Mouse (Mus musculus): ENCODE results near the gene Ric1. TPM values are rescaled to one million over a fixed set of nuclear protein-coding genes. Genes with fewer than 3 reads are reported as not detected.

Ric1 gene
- polyA plus RNA-seq, 1 experiment: 49.7 TPM

- no peak overlapping the region for H3K4me3 ChIP-seq (ENCODE audit: low read depth, low read length)
- H3K27ac ChIP-seq (ENCODE audit: insufficient read depth, low read length): no peak overlapping the region
- no peak overlapping the region for H3K9ac ChIP-seq (ENCODE audit: low read depth, poor library complexity, severe bottlenecking)
- no peaks in the 10 kb centered on the region for H3K9me3 ChIP-seq (replicated peaks; ENCODE audit: control insufficient read depth, insufficient read depth, low read length, poor library complexity, severe bottlenecking)
- no peaks in the 10 kb centered on the region for H3K4me1 ChIP-seq (ENCODE audit: control insufficient read depth, insufficient read depth, low read length)
- H3K36me3 ChIP-seq (ENCODE audit: control insufficient read depth, insufficient read depth, low read length, poor library complexity, severe bottlenecking): no peaks in the 10 kb centered on the region
- no peaks in the 10 kb centered on the region for H3K27me3 ChIP-seq (ENCODE audit: control insufficient read depth, insufficient read depth, low read length, poor library complexity, severe bottlenecking)
- TF ChIP-seq EP300 (IDR thresholded peaks at IDR 0.05; ENCODE audit: insufficient read depth, low read depth, low read length) (no peak), CTCF (IDR thresholded peaks at IDR 0.05; ENCODE audit: low read depth, low read length) (no peak), POLR2A (IDR thresholded peaks at IDR 0.05; ENCODE audit: insufficient read depth, low read length) (no peak)
These were observed 40.5 kb upstream of the Ric1 start for GRCm38 (mm10) chr19:29481578-29481977.

GRCm38 (mm10) chr19:29482148-29482547 is 39.9 kb upstream of the Ric1 start:
- TF ChIP-seq POLR2A (IDR thresholded peaks at IDR 0.05; ENCODE audit: insufficient read depth, low read length) (no peak), CTCF (IDR thresholded peaks at IDR 0.05; ENCODE audit: low read depth, low read length) (no peak), EP300 (IDR thresholded peaks at IDR 0.05; ENCODE audit: insufficient read depth, low read depth, low read length) (no peak)
- Histone ChIP-seq H3K9me3 (replicated peaks; ENCODE audit: control insufficient read depth, insufficient read depth, low read length, poor library complexity, severe bottlenecking) (no peaks in the 10 kb centered on the region), H3K4me1 (ENCODE audit: control insufficient read depth, insufficient read depth, low read length) (no peaks in the 10 kb centered on the region), H3K27me3 (ENCODE audit: control insufficient read depth, insufficient read depth, low read length, poor library complexity, severe bottlenecking) (no peaks in the 10 kb centered on the region), H3K36me3 (ENCODE audit: control insufficient read depth, insufficient read depth, low read length, poor library complexity, severe bottlenecking) (no peaks in the 10 kb centered on the region), H3K4me3 (ENCODE audit: low read depth, low read length) (no peak overlapping the region), H3K9ac (ENCODE audit: low read depth, poor library complexity, severe bottlenecking) (no peak overlapping the region), H3K27ac (ENCODE audit: insufficient read depth, low read length) (no peak overlapping the region)

GRCm38 (mm10) chr19:29482637-29483036 is 39.4 kb upstream of the Ric1 start:
- no peak overlapping the region for H3K27ac ChIP-seq (ENCODE audit: insufficient read depth, low read length)
- H3K4me3 ChIP-seq (ENCODE audit: low read depth, low read length): no peak overlapping the region
- no peaks in the 10 kb centered on the region for H3K9me3 ChIP-seq (replicated peaks; ENCODE audit: control insufficient read depth, insufficient read depth, low read length, poor library complexity, severe bottlenecking)
- H3K36me3 ChIP-seq (ENCODE audit: control insufficient read depth, insufficient read depth, low read length, poor library complexity, severe bottlenecking): no peaks in the 10 kb centered on the region
- H3K4me1 ChIP-seq (ENCODE audit: control insufficient read depth, insufficient read depth, low read length): no peaks in the 10 kb centered on the region
- H3K9ac ChIP-seq (ENCODE audit: low read depth, poor library complexity, severe bottlenecking): no peak overlapping the region
- H3K27me3 ChIP-seq (ENCODE audit: control insufficient read depth, insufficient read depth, low read length, poor library complexity, severe bottlenecking): no peaks in the 10 kb centered on the region
- TF ChIP-seq POLR2A (IDR thresholded peaks at IDR 0.05; ENCODE audit: insufficient read depth, low read length) (no peak), CTCF (IDR thresholded peaks at IDR 0.05; ENCODE audit: low read depth, low read length) (no peak), EP300 (IDR thresholded peaks at IDR 0.05; ENCODE audit: insufficient read depth, low read depth, low read length) (no peak)

DNA sequence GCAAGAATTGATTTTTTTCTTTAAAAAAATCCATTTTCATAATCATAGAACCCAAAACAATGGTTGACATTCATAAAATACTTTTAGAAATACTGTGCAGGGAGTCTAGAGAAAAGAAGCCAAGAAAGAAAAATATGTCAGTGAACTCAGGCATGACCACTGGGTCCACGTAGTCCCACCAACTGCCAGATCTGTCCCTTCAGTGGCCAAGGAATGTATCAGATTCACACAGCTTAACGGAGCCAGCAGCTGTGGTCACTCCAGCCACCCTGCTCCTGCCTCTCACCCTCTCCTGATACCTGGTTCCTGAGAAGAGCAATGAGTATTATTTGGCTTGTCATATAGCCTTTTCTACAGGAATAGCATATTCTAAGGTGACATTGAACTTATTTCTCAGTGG is 38.7 kb upstream of the Ric1 start:
- TF ChIP-seq CTCF (IDR thresholded peaks at IDR 0.05; ENCODE audit: low read depth, low read length) (no peak), POLR2A (IDR thresholded peaks at IDR 0.05; ENCODE audit: insufficient read depth, low read length) (no peak), EP300 (IDR thresholded peaks at IDR 0.05; ENCODE audit: insufficient read depth, low read depth, low read length) (no peak)
- H3K4me3 ChIP-seq (ENCODE audit: low read depth, low read length): no peak overlapping the region
- H3K27ac ChIP-seq (ENCODE audit: insufficient read depth, low read length): no peak overlapping the region
- no peak overlapping the region for H3K9ac ChIP-seq (ENCODE audit: low read depth, poor library complexity, severe bottlenecking)
- no peaks in the 10 kb centered on the region for H3K4me1 ChIP-seq (ENCODE audit: control insufficient read depth, insufficient read depth, low read length)
- no peaks in the 10 kb centered on the region for H3K36me3 ChIP-seq (ENCODE audit: control insufficient read depth, insufficient read depth, low read length, poor library complexity, severe bottlenecking)
- H3K27me3 ChIP-seq (ENCODE audit: control insufficient read depth, insufficient read depth, low read length, poor library complexity, severe bottlenecking): no peaks in the 10 kb centered on the region
- H3K9me3 ChIP-seq (replicated peaks; ENCODE audit: control insufficient read depth, insufficient read depth, low read length, poor library complexity, severe bottlenecking): no peaks in the 10 kb centered on the region

DNA sequence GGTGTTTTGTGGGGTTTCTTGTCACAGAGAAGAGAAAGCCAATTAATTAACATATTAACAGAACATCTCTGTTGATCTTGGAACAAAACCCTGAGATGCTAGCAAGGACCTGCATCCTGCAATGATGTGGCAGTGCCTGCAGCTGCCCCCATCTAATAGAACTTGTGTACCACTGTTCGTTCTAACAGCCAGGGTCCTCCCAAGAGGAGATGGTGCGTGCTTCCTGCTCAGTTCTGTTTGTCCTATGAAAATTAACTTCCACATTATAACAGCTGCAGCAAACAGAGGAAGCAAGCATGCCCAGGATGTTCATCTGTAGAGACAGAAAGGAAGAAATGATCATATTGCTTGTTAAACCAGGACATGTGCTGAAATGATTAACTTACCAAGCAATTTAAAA is 37.5 kb upstream of the Ric1 start:
- Histone ChIP-seq H3K27me3 (ENCODE audit: control insufficient read depth, insufficient read depth, low read length, poor library complexity, severe bottlenecking) (no peaks in the 10 kb centered on the region), H3K9me3 (replicated peaks; ENCODE audit: control insufficient read depth, insufficient read depth, low read length, poor library complexity, severe bottlenecking) (no peaks in the 10 kb centered on the region), H3K27ac (ENCODE audit: insufficient read depth, low read length) (no peak overlapping the region), H3K9ac (ENCODE audit: low read depth, poor library complexity, severe bottlenecking) (no peak overlapping the region), H3K4me1 (ENCODE audit: control insufficient read depth, insufficient read depth, low read length) (no peaks in the 10 kb centered on the region), H3K4me3 (ENCODE audit: low read depth, low read length) (no peak overlapping the region), H3K36me3 (ENCODE audit: control insufficient read depth, insufficient read depth, low read length, poor library complexity, severe bottlenecking) (no peaks in the 10 kb centered on the region)
- TF ChIP-seq CTCF (IDR thresholded peaks at IDR 0.05; ENCODE audit: low read depth, low read length) (no peak), EP300 (IDR thresholded peaks at IDR 0.05; ENCODE audit: insufficient read depth, low read depth, low read length) (no peak), POLR2A (IDR thresholded peaks at IDR 0.05; ENCODE audit: insufficient read depth, low read length) (no peak)

DNA sequence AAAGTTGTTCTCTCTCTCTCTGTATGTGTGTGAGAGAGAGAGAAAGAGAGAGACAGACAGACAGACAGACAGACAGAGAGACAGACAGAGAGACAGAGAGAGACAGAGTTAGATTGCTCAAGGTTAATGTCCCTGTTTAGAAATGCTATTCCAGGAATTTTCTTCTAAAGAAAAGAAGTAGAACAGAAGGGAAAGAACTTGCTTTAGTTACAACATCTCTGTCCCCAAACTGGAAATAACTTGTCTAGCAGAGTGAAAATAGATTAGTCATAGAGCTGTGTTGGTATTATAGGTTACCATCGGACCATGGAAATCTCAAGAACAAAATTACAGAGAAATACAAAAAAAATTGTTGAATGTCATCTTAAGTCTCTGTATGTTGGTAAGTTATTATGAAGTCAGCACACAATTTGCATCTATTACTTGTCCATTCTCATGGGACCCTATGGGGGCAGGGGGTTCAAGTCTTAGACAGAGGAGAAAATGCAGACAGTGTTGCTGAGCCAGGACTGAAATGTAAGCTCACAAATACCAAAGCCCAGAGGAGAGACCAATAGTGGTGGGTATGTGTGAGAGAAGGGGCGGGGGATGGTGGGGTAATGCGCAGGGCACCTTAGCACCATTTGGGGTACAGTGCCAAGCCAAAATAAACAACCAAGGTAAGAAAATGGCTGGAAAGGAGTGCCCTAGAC is 36.7 kb upstream of the Ric1 start:
- H3K27ac ChIP-seq (ENCODE audit: insufficient read depth, low read length): no peak overlapping the region
- no peaks in the 10 kb centered on the region for H3K9me3 ChIP-seq (replicated peaks; ENCODE audit: control insufficient read depth, insufficient read depth, low read length, poor library complexity, severe bottlenecking)
- H3K4me3 ChIP-seq (ENCODE audit: low read depth, low read length): no peak overlapping the region
- H3K27me3 ChIP-seq (ENCODE audit: control insufficient read depth, insufficient read depth, low read length, poor library complexity, severe bottlenecking): no peaks in the 10 kb centered on the region
- no peaks in the 10 kb centered on the region for H3K4me1 ChIP-seq (ENCODE audit: control insufficient read depth, insufficient read depth, low read length)
- no peak overlapping the region for H3K9ac ChIP-seq (ENCODE audit: low read depth, poor library complexity, severe bottlenecking)
- no peaks in the 10 kb centered on the region for H3K36me3 ChIP-seq (ENCODE audit: control insufficient read depth, insufficient read depth, low read length, poor library complexity, severe bottlenecking)
- TF ChIP-seq CTCF (IDR thresholded peaks at IDR 0.05; ENCODE audit: low read depth, low read length) (no peak), EP300 (IDR thresholded peaks at IDR 0.05; ENCODE audit: insufficient read depth, low read depth, low read length) (no peak), POLR2A (IDR thresholded peaks at IDR 0.05; ENCODE audit: insufficient read depth, low read length) (no peak)

Measured in ES-Bruce4 (cell line).